ENCODE assay signal across 9 mouse cellular contexts in genomic region chr7:49634291-49635073, GRCm38 (mm10). TPM values are rescaled to one million over a fixed set of nuclear protein-coding genes. Genes with fewer than 3 reads are reported as not detected.
DNase-seq lines count a peak whose midpoint lies in the region; ATAC-seq lines count a peak whose summit lies in the region.
"Had no signal": no experiment of that assay in that cellular context is flagged by ENCODE, and none has a peak within 500 bp of the region (broad histone marks: within the 10 kb centered on the region; RNA-seq: fewer than 3 reads in every experiment).

No protein-coding gene starts in this region.

- WGBS in hindbrain, embryonic 11.5 days: 0% methylated on average over 26 of the region's 26 CpGs
- WGBS in midbrain, embryonic 11.5 days: under 1% methylated on average over 26 of the region's 26 CpGs

- H3K27me3 ChIP-seq in hindbrain, embryonic 11.5 days (ENCODE audit: control insufficient read depth, insufficient read depth, low read length): peaks cover 90% of the 10 kb centered on the region
- peaks cover 62% of the 10 kb centered on the region for H3K27me3 ChIP-seq in midbrain, embryonic 11.5 days (ENCODE audit: control insufficient read depth, insufficient read depth, low read length)

- H3K4me1 ChIP-seq in hindbrain, embryonic 11.5 days (replicated peaks; ENCODE audit: control insufficient read depth, insufficient read depth, low read length): no peaks in the 10 kb centered on the region; the same call in 1 of the 2 replicates
- H3K4me1 ChIP-seq in midbrain, embryonic 11.5 days (ENCODE audit: control insufficient read depth, insufficient read depth, low read length): peaks cover 42% of the 10 kb centered on the region

- 0 out of 2 replicates have a peak overlapping the region, but pooled peaks have one; percentile 30 for H3K27ac ChIP-seq in hindbrain, embryonic 11.5 days (ENCODE audit: low read depth, low read length)
- peak overlapping the region; percentile 84 for H3K27ac ChIP-seq in midbrain, embryonic 11.5 days (ENCODE audit: low read depth, low read length)

- H3K4me3 ChIP-seq in hindbrain, embryonic 11.5 days (ENCODE audit: low read depth, low read length): peak overlapping the region; percentile 25; the same call in 1 of the 2 replicates
- H3K4me3 ChIP-seq in midbrain, embryonic 11.5 days (ENCODE audit: low read depth, low read length): peak overlapping the region; percentile 56

- no peaks in the 10 kb centered on the region for H3K36me3 ChIP-seq in hindbrain, embryonic 11.5 days (ENCODE audit: control insufficient read depth, insufficient read depth, low read length)
- no peaks in the 10 kb centered on the region for H3K36me3 ChIP-seq in midbrain, embryonic 11.5 days (ENCODE audit: control insufficient read depth, insufficient read depth, low read length)

- ATAC-seq in hindbrain, embryonic 11.5 days (ENCODE audit: low FRiP score): peak; percentile 33
- no peak; the same call in 1 of the 2 replicates for ATAC-seq in midbrain, embryonic 11.5 days (ENCODE audit: low FRiP score)
- ATAC-seq in megakaryocyte progenitor cell, adult 5-6 weeks (replicated peaks; ENCODE audit: poor library complexity): no peak

- H3K4me2 ChIP-seq in hindbrain, embryonic 11.5 days (replicated peaks; ENCODE audit: low read depth, low read length): no peak overlapping the region
- H3K4me2 ChIP-seq in midbrain, embryonic 11.5 days: peak overlapping the region; percentile 49

- H3K9ac ChIP-seq in hindbrain, embryonic 11.5 days (ENCODE audit: low read depth, low read length): peak overlapping the region; percentile 27; the same call in 1 of the 2 replicates
- peak overlapping the region; percentile 76 for H3K9ac ChIP-seq in midbrain, embryonic 11.5 days (ENCODE audit: low read length)

- H3K9me3 ChIP-seq in hindbrain, embryonic 11.5 days (ENCODE audit: control insufficient read depth, low read length): no peaks in the 10 kb centered on the region
- no peaks in the 10 kb centered on the region for H3K9me3 ChIP-seq in midbrain, embryonic 11.5 days (ENCODE audit: control insufficient read depth, low read length)

- peak; percentile 10 for DNase-seq in adrenal gland, adult 2 months
- DNase-seq in adrenal gland, postnatal 36 days: no peak
- peak; percentile 34 for DNase-seq in Muller cell, postnatal 12 days (ENCODE audit: inconsistent ontology term)
- DNase-seq in hindbrain, embryonic 11.5 days (ENCODE audit: low spot score): peak; percentile 65
- DNase-seq in midbrain, embryonic 11.5 days (ENCODE audit: low spot score, missing footprints): peak; percentile 96
- DNase-seq in adrenal gland, postnatal 4 days (ENCODE audit: low spot score in 2 of 2): no peak
- DNase-seq in natural killer cell, adult 2 months (ENCODE audit: low spot score in 2 of 2): no peak

RNA-seq across cellular contexts. Expression of gene Dbx1, which starts 2.2 kb away (rescaled TPM):
- total RNA-seq in adrenal gland, adult 2 months (2021): not detected
- not detected in 2 replicates for polyA plus RNA-seq in adrenal gland, adult 2 months (2012; rRNA removed)
- total RNA-seq in adrenal gland, postnatal 36 days (2021): not detected
- polyA plus RNA-seq in hindbrain, embryonic 11.5 days (2014; fragmentation: Nextera tagmentation; extraction: Ambion mirVana): 35.7 and 39.4 TPM in 2 replicates
- polyA plus RNA-seq in midbrain, embryonic 11.5 days (2014; fragmentation: Nextera tagmentation; extraction: Ambion mirVana): 168 and 182 TPM in 2 replicates
- not detected for total RNA-seq in adrenal gland, postnatal 4 days (2021)
- not detected in 2 replicates for total RNA-seq in megakaryocyte progenitor cell, adult 5-6 weeks (2015)
- not detected in 2 replicates for total RNA-seq in megakaryocyte progenitor cell, adult 5-6 weeks (2017)
- total RNA-seq: liver, adult 2 months had no signal
- polyA plus RNA-seq: liver, adult 2 months had no signal

Comparison
In these comparisons a context has a peak if more than half of its experiments do, and no peak if none do; other contexts are left out.
1. DNase-seq: peak in adrenal gland, adult 2 months (single experiment), Muller cell, postnatal 12 days (single experiment), hindbrain, embryonic 11.5 days (single experiment) and midbrain, embryonic 11.5 days (single experiment); none in adrenal gland, postnatal 36 days (0 of 2), adrenal gland, postnatal 4 days (0 of 2) and natural killer cell, adult 2 months (0 of 2).